Mouse (Mus musculus): ENCODE measurements at regions not wholly inside any gene's neighbourhood (a gene's known extent, or its start where the extent isn't known, plus 50 kb on each side); places are given as distances from the start of the nearest gene placed in this dataset.

DNA sequence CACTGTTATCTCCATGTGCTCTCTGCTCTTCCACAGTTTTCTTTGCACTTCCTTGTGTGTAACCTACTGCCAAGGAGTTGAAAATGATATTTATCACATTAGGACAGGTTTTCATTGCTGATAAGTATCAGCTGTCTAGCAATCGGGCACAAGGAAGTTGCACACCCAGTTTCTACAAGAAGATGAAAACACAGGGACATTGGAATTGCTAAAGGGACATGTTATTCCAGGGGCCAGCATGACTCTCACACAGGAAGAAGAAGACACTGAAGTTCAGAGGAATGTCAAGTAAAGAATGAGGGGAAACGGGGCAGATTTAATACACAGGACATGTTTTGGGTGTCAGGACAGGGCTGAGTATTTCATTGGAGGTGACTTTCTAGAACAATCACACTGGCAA, 214.8 kb upstream of the Rbms1 start:
- H3K9me3 ChIP-seq (replicated peaks): no peaks in the 10 kb centered on the region
- no peak overlapping the region for H3K27ac ChIP-seq (replicated peaks)
- H3K36me3 ChIP-seq: no peaks in the 10 kb centered on the region
- H3K4me2 ChIP-seq: no peak overlapping the region
- ATAC-seq (ENCODE audit: low FRiP score): no peak
- H3K4me3 ChIP-seq (replicated peaks): no peak overlapping the region
- no peak overlapping the region for H3K9ac ChIP-seq (replicated peaks)
- WGBS: 87% methylated on average over 2 of the region's 2 CpGs
- H3K4me1 ChIP-seq: no peaks in the 10 kb centered on the region
- no peaks in the 10 kb centered on the region for H3K27me3 ChIP-seq (replicated peaks)

DNA sequence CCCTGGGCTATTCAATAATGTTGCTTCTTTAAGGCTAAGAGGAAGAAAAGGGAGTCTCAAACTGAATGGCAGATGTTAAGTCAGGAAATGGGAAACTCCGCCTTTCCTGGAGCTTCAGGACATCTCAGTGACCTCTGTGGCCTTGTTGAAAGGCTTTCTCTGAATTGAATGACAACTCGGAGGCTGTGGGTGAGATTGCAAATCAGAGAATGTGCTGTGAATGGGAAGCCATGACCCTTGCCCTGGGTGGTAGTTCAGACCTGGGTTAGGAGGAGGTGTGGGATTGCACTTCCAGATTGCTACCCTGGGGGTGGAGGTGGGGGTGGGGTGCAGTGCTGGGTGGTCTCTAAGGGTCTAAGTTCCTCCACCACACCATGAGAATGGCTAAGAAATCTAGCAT, 213.8 kb upstream of the Rbms1 start:
- H3K4me2 ChIP-seq: no peak overlapping the region
- no peaks in the 10 kb centered on the region for H3K36me3 ChIP-seq
- H3K27me3 ChIP-seq (replicated peaks): no peaks in the 10 kb centered on the region
- no peak for ATAC-seq (ENCODE audit: low FRiP score)
- H3K9ac ChIP-seq (replicated peaks): no peak overlapping the region
- no peak overlapping the region for H3K4me3 ChIP-seq (replicated peaks)
- no peaks in the 10 kb centered on the region for H3K4me1 ChIP-seq
- H3K9me3 ChIP-seq (replicated peaks): no peaks in the 10 kb centered on the region
- no peak overlapping the region for H3K27ac ChIP-seq (replicated peaks)
- 8% methylated on average over 2 of the region's 2 CpGs for WGBS

DNA sequence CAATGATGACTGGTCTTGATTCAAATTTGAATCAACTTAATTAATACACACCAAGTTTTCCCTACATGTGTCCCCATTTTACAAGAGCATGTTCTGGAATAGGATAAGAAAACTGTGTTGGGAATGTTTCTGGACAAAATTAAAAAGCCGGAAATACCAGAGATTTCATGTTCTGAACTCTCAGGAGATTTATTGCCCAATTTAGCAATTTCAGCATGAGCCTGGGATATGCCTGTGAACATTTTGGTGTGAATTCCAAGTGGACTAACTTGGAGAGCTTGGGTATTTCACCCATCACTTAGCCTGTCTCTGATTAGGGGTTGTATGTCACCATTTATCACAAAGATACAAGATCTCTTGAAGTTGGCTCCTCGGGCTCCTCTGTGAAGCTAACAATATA, 210.6 kb upstream of the Rbms1 start:
- no peak overlapping the region for H3K4me2 ChIP-seq
- H3K36me3 ChIP-seq: no peaks in the 10 kb centered on the region
- H3K9ac ChIP-seq (replicated peaks): no peak overlapping the region
- no peak for ATAC-seq (ENCODE audit: low FRiP score)
- 78% methylated on average over 2 of the region's 2 CpGs for WGBS
- H3K27me3 ChIP-seq (replicated peaks): no peaks in the 10 kb centered on the region
- H3K27ac ChIP-seq (replicated peaks): no peak overlapping the region
- H3K4me1 ChIP-seq: no peaks in the 10 kb centered on the region
- H3K4me3 ChIP-seq (replicated peaks): no peak overlapping the region
- no peaks in the 10 kb centered on the region for H3K9me3 ChIP-seq (replicated peaks)

DNA sequence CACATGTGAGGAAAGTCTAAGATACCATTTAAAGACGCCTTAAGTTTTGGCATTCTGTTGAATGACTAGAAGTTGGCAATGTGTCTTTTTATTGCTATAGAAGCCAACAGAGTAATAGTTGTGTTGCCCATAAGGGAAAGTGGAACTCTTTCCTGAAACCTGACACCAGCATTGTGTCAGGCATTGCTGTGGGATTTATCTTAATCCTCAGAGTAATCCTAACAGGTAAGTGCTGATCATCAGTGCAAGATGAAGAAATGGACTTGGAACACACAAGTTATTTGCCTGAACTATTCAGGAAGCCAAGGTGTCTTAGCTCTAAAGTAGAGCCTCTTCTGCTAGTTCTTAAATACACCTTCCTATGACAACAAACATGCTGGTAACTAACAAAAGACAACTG, 198.3 kb upstream of the Rbms1 start:
- Histone ChIP-seq H3K4me3 (replicated peaks) (no peak overlapping the region), H3K27me3 (replicated peaks) (no peaks in the 10 kb centered on the region), H3K4me1 (no peaks in the 10 kb centered on the region), H3K9me3 (replicated peaks) (no peaks in the 10 kb centered on the region), H3K9ac (replicated peaks) (no peak overlapping the region), H3K36me3 (no peaks in the 10 kb centered on the region), H3K27ac (replicated peaks) (no peak overlapping the region), H3K4me2 (no peak overlapping the region)
- 80% methylated on average over 1 of the region's 1 CpGs for WGBS
- no peak for ATAC-seq (ENCODE audit: low FRiP score)

DNA sequence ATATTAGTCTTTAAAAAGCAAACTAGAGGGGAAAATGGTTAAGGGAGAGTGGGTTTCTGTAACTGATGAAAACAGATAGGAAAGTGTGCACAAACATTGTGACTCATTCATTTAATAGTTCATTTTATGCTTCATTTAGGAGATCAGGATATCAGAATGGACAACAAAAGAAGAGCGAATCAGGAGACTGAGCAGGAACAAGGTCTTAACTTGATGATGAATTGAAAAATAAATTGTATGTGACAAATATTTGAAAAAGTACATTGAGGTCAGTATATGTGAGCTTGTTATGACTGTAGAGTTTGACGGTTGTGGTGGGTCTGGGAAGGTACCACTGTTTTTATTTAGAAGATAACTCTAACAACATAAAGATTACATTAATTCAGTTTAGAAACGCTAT, 196.8 kb upstream of the Rbms1 start:
- Histone ChIP-seq H3K4me2 (no peak overlapping the region), H3K9me3 (replicated peaks) (no peaks in the 10 kb centered on the region), H3K27ac (replicated peaks) (no peak overlapping the region), H3K4me1 (no peaks in the 10 kb centered on the region), H3K36me3 (no peaks in the 10 kb centered on the region), H3K9ac (replicated peaks) (no peak overlapping the region), H3K4me3 (replicated peaks) (no peak overlapping the region), H3K27me3 (replicated peaks) (no peaks in the 10 kb centered on the region)
- ATAC-seq (ENCODE audit: low FRiP score): no peak
- 73% methylated on average over 3 of the region's 3 CpGs for WGBS

DNA sequence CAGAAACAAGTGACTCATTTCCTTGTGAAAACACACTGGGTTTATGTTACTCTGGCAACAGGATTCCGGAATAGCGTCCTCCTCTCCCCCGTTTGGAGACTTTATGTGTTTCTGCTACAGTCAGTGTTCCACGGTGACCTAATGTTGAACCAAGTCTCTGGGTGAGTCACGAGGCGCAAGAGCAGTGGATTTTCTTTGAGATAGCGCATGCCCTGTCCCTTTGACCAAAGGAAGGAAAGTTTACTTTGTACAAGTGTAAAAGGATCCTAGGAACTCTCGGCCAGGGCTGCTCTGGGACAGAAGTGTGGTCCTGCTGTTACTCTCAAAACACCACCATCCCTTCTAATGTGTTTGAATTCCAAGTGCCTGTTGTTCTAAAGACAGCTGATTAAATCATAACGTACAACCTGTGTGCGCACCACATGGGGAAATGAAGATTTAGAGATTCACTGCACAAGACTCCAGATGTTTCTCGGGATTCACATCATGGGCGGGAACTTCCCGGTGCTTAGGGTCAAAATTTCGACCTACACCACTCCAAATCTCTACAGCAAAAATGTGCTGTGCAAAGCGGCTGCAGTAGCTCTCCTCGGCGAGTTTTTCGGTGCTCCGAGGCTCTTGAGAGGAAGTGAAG, 176.1 kb upstream of the Rbms1 start:
- Histone ChIP-seq H3K9ac (replicated peaks) (no peak overlapping the region), H3K4me1 (no peaks in the 10 kb centered on the region), H3K9me3 (replicated peaks) (no peaks in the 10 kb centered on the region), H3K4me3 (replicated peaks) (no peak overlapping the region), H3K4me2 (0 out of 2 replicates have a peak overlapping the region, but pooled peaks have one; percentile 18), H3K27ac (replicated peaks) (peak overlapping the region; percentile 7; the same call in 1 of the 2 replicates), H3K36me3 (no peaks in the 10 kb centered on the region), H3K27me3 (replicated peaks) (no peaks in the 10 kb centered on the region)
- ATAC-seq (ENCODE audit: low FRiP score): no peak
- 65% methylated on average over 19 of the region's 19 CpGs for WGBS

DNA sequence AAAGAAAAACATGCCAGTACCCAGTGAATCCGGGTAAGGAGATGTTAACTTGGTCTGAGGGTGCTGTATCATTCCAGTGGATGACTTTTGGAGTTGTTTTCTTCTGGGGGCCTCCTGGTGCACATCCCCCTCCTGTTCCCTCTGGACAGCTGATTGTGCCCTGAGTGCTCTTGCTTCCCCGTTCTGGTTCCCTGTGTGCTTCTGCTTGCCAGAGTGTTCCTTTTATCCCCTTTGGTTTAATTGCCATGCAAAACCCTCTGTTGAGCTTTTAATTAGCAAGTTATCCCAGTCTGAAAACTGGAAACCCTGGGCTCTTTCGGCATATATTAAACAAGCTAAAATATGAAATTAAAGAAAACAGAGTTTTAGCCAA, 175.6 kb upstream of the Rbms1 start:
- Histone ChIP-seq H3K4me2 (no peak overlapping the region), H3K4me3 (replicated peaks) (no peak overlapping the region), H3K9ac (replicated peaks) (no peak overlapping the region), H3K27me3 (replicated peaks) (no peaks in the 10 kb centered on the region), H3K36me3 (no peaks in the 10 kb centered on the region), H3K9me3 (replicated peaks) (no peaks in the 10 kb centered on the region), H3K27ac (replicated peaks) (no peak overlapping the region; the same call in 1 of the 2 replicates), H3K4me1 (no peaks in the 10 kb centered on the region)
- no peak for ATAC-seq (ENCODE audit: low FRiP score)
- WGBS: 59% methylated on average over 3 of the region's 3 CpGs

DNA sequence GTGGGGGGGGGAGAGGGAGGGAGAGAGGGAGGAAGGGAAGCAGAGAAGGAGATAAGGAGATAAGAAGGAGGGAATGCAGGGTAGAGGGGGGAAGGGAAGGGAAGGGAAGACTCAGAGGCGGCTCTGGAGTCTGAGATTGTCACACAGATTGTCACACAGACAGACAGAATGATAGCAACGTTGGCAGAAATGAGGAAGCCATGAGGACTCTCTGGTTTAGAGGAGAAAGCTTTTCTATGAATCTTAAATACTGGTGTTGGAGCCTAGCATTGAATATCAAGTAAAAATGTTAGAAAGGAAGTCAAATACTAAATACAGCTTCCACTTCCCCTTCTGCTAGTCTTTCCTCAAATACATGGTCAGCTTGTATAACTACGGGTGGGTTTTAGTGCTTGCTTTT, 174.4 kb upstream of the Rbms1 start:
- no peak overlapping the region for H3K9ac ChIP-seq (replicated peaks)
- no peak for ATAC-seq (ENCODE audit: low FRiP score)

DNA sequence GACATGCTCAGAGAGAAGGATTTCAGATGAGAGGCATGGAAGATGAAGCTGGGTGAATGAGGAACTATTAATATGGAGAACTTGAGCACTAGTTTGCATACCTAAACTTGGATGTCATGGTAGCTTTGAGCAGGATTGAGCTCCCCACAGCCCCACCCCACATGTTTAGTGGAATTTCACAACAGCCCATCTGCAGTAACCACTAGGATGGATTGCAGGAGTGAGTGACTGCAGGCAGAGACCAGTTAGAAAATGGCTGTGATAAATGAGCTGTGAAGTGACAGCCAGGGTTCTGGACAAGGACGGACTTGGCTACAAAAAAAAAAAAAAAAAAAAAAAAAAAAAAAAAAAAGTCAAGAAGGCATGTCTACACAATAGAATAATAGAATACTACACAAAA, 173.9 kb upstream of the Rbms1 start:
- Histone ChIP-seq H3K36me3 (no peaks in the 10 kb centered on the region), H3K4me3 (replicated peaks) (no peak overlapping the region), H3K27ac (replicated peaks) (no peak overlapping the region), H3K4me2 (no peak overlapping the region), H3K4me1 (no peaks in the 10 kb centered on the region), H3K9ac (replicated peaks) (no peak overlapping the region), H3K27me3 (replicated peaks) (no peaks in the 10 kb centered on the region), H3K9me3 (replicated peaks) (no peaks in the 10 kb centered on the region)
- ATAC-seq (ENCODE audit: low FRiP score): no peak
- WGBS: 10% methylated on average over 1 of the region's 1 CpGs

More for the DNA sequence above, 174.4 kb upstream of the Rbms1 start:
- H3K27ac ChIP-seq (replicated peaks): no peak overlapping the region
- H3K9me3 ChIP-seq (replicated peaks): no peaks in the 10 kb centered on the region
- H3K36me3 ChIP-seq: no peaks in the 10 kb centered on the region
- H3K27me3 ChIP-seq (replicated peaks): no peaks in the 10 kb centered on the region
- no peak overlapping the region for H3K4me3 ChIP-seq (replicated peaks)
- H3K4me2 ChIP-seq: no peak overlapping the region
- H3K4me1 ChIP-seq: no peaks in the 10 kb centered on the region
- WGBS: 77% methylated on average over 3 of the region's 3 CpGs

DNA sequence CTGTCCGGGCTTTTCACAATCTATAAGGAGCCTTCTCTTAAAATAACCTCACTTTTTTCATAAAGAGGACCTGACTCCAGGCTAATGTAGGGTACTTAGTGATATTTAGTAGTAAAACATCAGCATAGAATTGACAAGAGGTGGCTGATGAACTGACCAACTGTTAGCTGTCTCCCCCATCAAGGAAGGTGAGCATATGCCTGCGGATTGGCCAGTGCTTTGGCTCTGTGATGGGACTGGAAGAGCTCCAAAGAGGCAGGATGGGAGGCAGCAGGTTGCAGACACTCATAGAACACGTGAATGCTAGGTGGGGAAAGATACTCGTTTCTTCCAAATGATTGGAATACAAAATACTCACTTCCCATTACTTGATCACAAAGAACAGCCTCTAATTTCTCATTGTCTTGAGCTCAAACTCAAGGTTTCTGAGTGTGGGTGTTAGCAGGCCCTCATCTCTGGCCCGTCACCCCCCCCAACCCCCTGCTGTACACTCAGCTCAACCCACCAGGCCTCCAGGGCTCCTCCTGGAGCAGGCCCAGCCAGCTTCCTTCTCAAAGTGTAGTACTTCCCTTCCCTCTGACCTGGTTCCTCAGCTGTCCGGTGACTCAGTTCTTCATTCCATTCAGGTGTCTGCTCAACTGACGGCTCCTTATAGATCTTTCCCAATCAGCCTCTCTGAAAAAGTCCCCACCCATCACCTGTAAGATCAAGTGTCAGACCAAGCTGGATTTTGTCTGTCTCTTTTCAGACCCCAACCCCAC, 160.2 kb upstream of the Rbms1 start:
- WGBS: 82% methylated on average over 7 of the region's 7 CpGs
- H3K4me2 ChIP-seq: no peak overlapping the region
- ATAC-seq (ENCODE audit: low FRiP score): no peak
- no peak overlapping the region for H3K4me3 ChIP-seq (replicated peaks)
- H3K27ac ChIP-seq (replicated peaks): no peak overlapping the region
- no peaks in the 10 kb centered on the region for H3K36me3 ChIP-seq
- H3K4me1 ChIP-seq: no peaks in the 10 kb centered on the region
- no peaks in the 10 kb centered on the region for H3K9me3 ChIP-seq (replicated peaks)
- no peaks in the 10 kb centered on the region for H3K27me3 ChIP-seq (replicated peaks)
- no peak overlapping the region for H3K9ac ChIP-seq (replicated peaks)

DNA sequence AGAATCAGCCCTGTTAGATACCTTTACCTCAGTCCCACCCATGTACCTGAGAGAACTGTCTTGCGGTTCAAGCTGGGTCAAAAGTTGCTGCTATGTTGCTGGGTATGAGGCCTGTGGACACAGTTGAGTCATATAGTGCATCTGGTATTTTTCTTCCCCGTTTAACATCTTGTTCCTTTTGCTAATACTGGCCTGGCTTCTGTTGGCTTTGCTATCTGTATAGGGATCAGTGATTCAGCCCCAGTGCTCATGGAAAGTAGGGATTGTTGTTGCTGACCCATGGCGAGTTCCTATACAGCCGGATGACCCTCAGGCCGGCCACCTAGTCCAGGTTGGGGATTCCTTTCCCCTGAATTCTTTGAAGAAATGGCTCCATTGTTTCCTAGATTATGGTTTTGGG, 158.3 kb upstream of the Rbms1 start:
- ATAC-seq (ENCODE audit: low FRiP score): no peak
- H3K27me3 ChIP-seq (replicated peaks): no peaks in the 10 kb centered on the region
- no peak overlapping the region for H3K9ac ChIP-seq (replicated peaks)
- 87% methylated on average over 5 of the region's 5 CpGs for WGBS
- H3K4me3 ChIP-seq (replicated peaks): no peak overlapping the region
- H3K36me3 ChIP-seq: no peaks in the 10 kb centered on the region
- no peaks in the 10 kb centered on the region for H3K9me3 ChIP-seq (replicated peaks)
- no peak overlapping the region for H3K4me2 ChIP-seq
- no peak overlapping the region for H3K27ac ChIP-seq (replicated peaks)
- H3K4me1 ChIP-seq: no peaks in the 10 kb centered on the region

DNA sequence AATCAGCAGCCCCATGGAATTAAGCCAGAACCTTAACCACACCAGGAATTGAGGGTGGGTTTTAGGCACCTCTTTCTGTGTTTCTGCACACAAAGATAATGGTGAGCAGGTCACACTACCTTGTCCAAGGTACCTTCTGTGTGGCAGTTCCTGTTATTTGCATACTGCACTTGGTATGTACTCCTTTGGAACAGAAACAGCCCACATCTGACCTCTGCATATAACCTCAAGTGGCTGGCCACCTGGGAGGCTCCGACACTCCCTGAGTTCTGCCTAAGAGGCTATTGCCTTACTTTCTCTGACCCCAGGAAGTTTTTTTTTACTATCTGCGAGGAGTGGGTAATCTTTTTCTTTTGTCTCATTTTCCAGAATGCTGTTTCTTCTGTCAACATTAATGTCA, 151.6 kb upstream of the Rbms1 start:
- H3K4me2 ChIP-seq: no peak overlapping the region
- H3K9me3 ChIP-seq (replicated peaks): no peaks in the 10 kb centered on the region
- no peaks in the 10 kb centered on the region for H3K36me3 ChIP-seq
- no peaks in the 10 kb centered on the region for H3K4me1 ChIP-seq
- H3K27me3 ChIP-seq (replicated peaks): no peaks in the 10 kb centered on the region
- no peak for ATAC-seq (ENCODE audit: low FRiP score)
- H3K9ac ChIP-seq (replicated peaks): no peak overlapping the region
- WGBS: 67% methylated on average over 2 of the region's 2 CpGs
- no peak overlapping the region for H3K27ac ChIP-seq (replicated peaks)
- H3K4me3 ChIP-seq (replicated peaks): no peak overlapping the region
